Mouse (Mus musculus): ENCODE results near the gene Ccdc62. TPM values are rescaled to one million over a fixed set of nuclear protein-coding genes. Genes with fewer than 3 reads are reported as not detected.

Gene Ccdc62
- polyA plus RNA-seq, 1 experiment from 2014 or later: 4.1 TPM

DNA sequence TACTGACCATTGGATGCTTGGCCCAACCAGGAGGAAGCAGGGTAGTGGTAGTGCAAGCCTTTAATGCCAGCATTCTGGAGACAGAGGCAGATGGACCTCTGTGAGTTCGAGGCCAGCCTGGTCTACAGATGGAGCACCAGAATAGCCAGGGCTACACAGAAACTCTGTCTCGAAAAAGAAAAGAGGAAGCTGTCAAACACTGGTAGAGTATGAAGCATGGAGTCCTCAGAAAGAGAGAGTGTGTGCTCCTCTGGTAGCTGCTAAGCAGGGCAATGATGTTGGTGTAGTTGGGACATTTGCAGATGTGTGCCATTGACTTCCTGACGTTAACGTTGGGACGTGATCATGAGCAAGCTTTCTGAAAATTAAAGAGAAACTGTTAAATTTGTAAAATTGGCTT is 8.0 kb downstream of the Ccdc62 start:
- ATAC-seq (ENCODE audit: low read depth) (no peak), DNase-seq (no peak)
- Histone ChIP-seq H3K9ac (no peak overlapping the region), H3K4me2 (no peak overlapping the region), H3K4me3 (replicated peaks) (no peak overlapping the region), H3K27me3 (no peaks in the 10 kb centered on the region), H3K27ac (no peak overlapping the region), H3K4me1 (replicated peaks) (peaks cover 25% of the 10 kb centered on the region), H3K9me3 (replicated peaks) (no peaks in the 10 kb centered on the region), H3K36me3 (peaks cover 3% of the 10 kb centered on the region; the same call in 1 of the 2 replicates)
- 53% methylated on average over 5 of the region's 5 CpGs for WGBS (ENCODE audit: insufficient replicate concordance)

GRCm38 (mm10) chr5:123946546-123946945 is 16.1 kb downstream of the Ccdc62 start:
- Histone ChIP-seq H3K4me2 (no peak overlapping the region), H3K27me3 (no peaks in the 10 kb centered on the region), H3K36me3 (no peaks in the 10 kb centered on the region), H3K27ac (no peak overlapping the region), H3K4me1 (replicated peaks) (no peaks in the 10 kb centered on the region), H3K9me3 (replicated peaks) (no peaks in the 10 kb centered on the region), H3K9ac (no peak overlapping the region), H3K4me3 (replicated peaks) (no peak overlapping the region)
- DNase-seq (no peak), ATAC-seq (ENCODE audit: low read depth) (no peak)
- WGBS (ENCODE audit: insufficient replicate concordance): 78% methylated on average over 4 of the region's 4 CpGs

GRCm38 (mm10) chr5:123947041-123947761 is 16.7 kb downstream of the Ccdc62 start:
- WGBS (ENCODE audit: insufficient replicate concordance): 48% methylated on average over 7 of the region's 7 CpGs
- Histone ChIP-seq H3K4me1 (replicated peaks) (no peaks in the 10 kb centered on the region), H3K4me3 (replicated peaks) (no peak overlapping the region), H3K9me3 (replicated peaks) (no peaks in the 10 kb centered on the region), H3K27ac (no peak overlapping the region), H3K4me2 (no peak overlapping the region), H3K27me3 (no peaks in the 10 kb centered on the region), H3K9ac (no peak overlapping the region), H3K36me3 (no peaks in the 10 kb centered on the region)
- DNase-seq: no peak
- no peak for ATAC-seq (ENCODE audit: low read depth)

DNA sequence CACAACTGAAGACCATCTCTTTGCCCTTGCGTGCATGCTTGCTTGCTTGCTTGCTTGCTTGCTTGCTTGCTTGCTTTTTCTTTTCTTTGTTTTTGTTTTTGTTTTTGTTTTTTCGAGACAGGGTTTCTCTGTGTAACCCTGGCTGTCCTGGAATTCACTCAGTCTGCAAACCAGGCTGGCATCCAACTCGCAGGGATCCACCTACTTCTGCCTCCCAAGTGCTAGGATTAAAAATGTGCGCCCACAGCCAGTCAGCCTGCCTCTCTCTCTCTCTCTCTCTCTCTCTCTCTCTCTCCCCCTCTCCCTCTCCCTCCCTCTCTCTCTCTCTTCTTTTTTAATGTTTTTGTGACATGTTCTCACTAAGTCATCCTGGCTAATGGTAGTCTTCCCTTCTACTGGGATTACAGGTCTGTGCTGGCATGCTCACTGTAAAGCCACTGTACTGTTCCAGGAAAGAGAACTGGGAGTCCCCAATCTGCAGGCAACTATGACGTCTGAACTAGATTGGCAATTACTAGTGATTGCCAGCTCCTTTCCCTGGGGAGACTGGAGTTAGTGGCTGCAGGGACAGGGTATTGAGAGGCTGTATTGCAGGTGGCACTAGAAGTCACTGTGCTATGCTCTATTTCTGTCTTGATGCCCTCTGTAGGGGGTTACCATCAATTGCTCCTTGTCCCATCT is 22.0 kb downstream of the Ccdc62 start:
- no peak for DNase-seq
- H3K4me2 ChIP-seq: no peak overlapping the region

GRCm38 (mm10) chr5:123957213-123957612 is 26.7 kb downstream of the Ccdc62 start:
- no peak overlapping the region for H3K9ac ChIP-seq
- peaks cover 6% of the 10 kb centered on the region for H3K4me1 ChIP-seq (replicated peaks)
- no peak overlapping the region for H3K4me3 ChIP-seq (replicated peaks)
- H3K9me3 ChIP-seq (replicated peaks): no peaks in the 10 kb centered on the region
- H3K27ac ChIP-seq: no peak overlapping the region
- no peak for ATAC-seq (ENCODE audit: low read depth)
- H3K36me3 ChIP-seq: no peaks in the 10 kb centered on the region
- H3K27me3 ChIP-seq: no peaks in the 10 kb centered on the region
- DNase-seq: no peak
- H3K4me2 ChIP-seq: no peak overlapping the region
- WGBS (ENCODE audit: insufficient replicate concordance): 81% methylated on average over 8 of the region's 8 CpGs

More for the DNA sequence above, 22.0 kb downstream of the Ccdc62 start:
- Histone ChIP-seq H3K4me1 (replicated peaks) (peaks cover 6% of the 10 kb centered on the region), H3K4me3 (replicated peaks) (no peak overlapping the region), H3K9me3 (replicated peaks) (no peaks in the 10 kb centered on the region), H3K9ac (no peak overlapping the region), H3K36me3 (no peaks in the 10 kb centered on the region), H3K27ac (no peak overlapping the region), H3K27me3 (no peaks in the 10 kb centered on the region)
- 53% methylated on average over 5 of the region's 5 CpGs for WGBS (ENCODE audit: insufficient replicate concordance)
- ATAC-seq (ENCODE audit: low read depth): no peak

GRCm38 (mm10) chr5:123959018-123959417 is 28.5 kb downstream of the Ccdc62 start:
- H3K4me1 ChIP-seq (replicated peaks): peaks cover 7% of the 10 kb centered on the region
- 71% methylated on average over 3 of the region's 3 CpGs for WGBS (ENCODE audit: insufficient replicate concordance)
- no peak overlapping the region for H3K9ac ChIP-seq
- H3K4me3 ChIP-seq (replicated peaks): no peak overlapping the region
- DNase-seq: no peak
- ATAC-seq (ENCODE audit: low read depth): no peak
- H3K36me3 ChIP-seq: no peaks in the 10 kb centered on the region
- H3K9me3 ChIP-seq (replicated peaks): no peaks in the 10 kb centered on the region
- H3K27me3 ChIP-seq: no peaks in the 10 kb centered on the region
- H3K27ac ChIP-seq: no peak overlapping the region
- H3K4me2 ChIP-seq: no peak overlapping the region

DNA sequence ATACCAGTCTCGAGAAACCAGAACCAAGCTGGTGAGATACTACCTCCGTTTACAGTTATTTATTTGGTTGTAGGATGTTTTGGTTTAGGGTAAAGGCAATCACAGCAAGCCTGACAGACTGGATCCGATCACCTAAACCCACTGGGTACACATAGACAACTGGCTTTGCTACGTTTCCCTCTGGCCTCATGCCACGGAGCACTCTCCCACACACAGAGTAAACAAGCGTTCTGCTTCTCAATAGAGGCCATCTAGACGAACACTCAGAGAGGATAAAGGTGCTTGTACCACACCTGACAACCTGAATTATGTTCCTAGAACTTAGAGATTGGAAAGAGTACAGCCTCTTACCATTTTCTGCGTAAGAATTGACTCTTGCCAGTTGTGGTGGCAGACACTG is 29.6 kb downstream of the Ccdc62 start:
- WGBS (ENCODE audit: insufficient replicate concordance): 66% methylated on average over 8 of the region's 8 CpGs
- DNase-seq (no peak), ATAC-seq (ENCODE audit: low read depth) (no peak)
- Histone ChIP-seq H3K4me3 (replicated peaks) (no peak overlapping the region), H3K27ac (no peak overlapping the region), H3K9ac (no peak overlapping the region), H3K4me1 (replicated peaks) (peaks cover 8% of the 10 kb centered on the region; the same call in 1 of the 2 replicates), H3K9me3 (replicated peaks) (no peaks in the 10 kb centered on the region), H3K36me3 (no peaks in the 10 kb centered on the region), H3K4me2 (no peak overlapping the region), H3K27me3 (no peaks in the 10 kb centered on the region)

DNA sequence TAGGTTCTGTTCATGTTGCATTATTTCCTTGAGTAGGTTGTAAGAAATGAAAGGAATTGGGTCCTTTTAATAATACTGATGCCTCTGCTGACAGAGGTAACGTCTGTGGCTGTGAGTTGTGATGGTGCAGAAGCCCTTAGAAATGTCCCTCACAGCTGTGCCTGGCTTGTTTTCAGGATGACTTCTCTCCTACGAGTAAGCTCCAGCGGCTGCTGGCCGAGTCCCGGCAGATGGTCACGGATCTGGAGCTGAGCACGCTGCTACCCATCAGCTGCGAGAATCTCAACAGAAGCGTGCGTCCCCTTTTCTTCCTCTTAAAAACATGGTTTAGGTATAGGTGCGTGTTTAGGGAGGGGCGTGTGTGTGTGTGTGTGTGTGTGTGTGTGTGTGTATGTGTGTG is 30.6 kb downstream of the Ccdc62 start:
- Histone ChIP-seq H3K9me3 (replicated peaks) (no peaks in the 10 kb centered on the region), H3K9ac (no peak overlapping the region), H3K27ac (no peak overlapping the region), H3K4me2 (no peak overlapping the region), H3K36me3 (no peaks in the 10 kb centered on the region), H3K27me3 (no peaks in the 10 kb centered on the region), H3K4me1 (replicated peaks) (peaks cover 9% of the 10 kb centered on the region; the same call in 1 of the 2 replicates), H3K4me3 (replicated peaks) (no peak overlapping the region)
- DNase-seq (no peak), ATAC-seq (ENCODE audit: low read depth) (no peak)
- 81% methylated on average over 12 of the region's 12 CpGs for WGBS (ENCODE audit: insufficient replicate concordance)

- WGBS (ENCODE audit: insufficient replicate concordance): 83% methylated on average over 4 of the region's 4 CpGs
- H3K36me3 ChIP-seq: no peaks in the 10 kb centered on the region
- H3K27ac ChIP-seq: no peak overlapping the region
- no peaks in the 10 kb centered on the region for H3K27me3 ChIP-seq
- no peaks in the 10 kb centered on the region for H3K9me3 ChIP-seq (replicated peaks)
- DNase-seq: no peak
- H3K4me2 ChIP-seq: no peak overlapping the region
- no peak for ATAC-seq (ENCODE audit: low read depth)
- H3K4me1 ChIP-seq (replicated peaks): peaks cover 11% of the 10 kb centered on the region; the same call in 1 of the 2 replicates
- H3K9ac ChIP-seq: no peak overlapping the region
- no peak overlapping the region for H3K4me3 ChIP-seq (replicated peaks)
Measured at GRCm38 (mm10) chr5:123964208-123964607, 33.7 kb downstream of the Ccdc62 start.

DNA sequence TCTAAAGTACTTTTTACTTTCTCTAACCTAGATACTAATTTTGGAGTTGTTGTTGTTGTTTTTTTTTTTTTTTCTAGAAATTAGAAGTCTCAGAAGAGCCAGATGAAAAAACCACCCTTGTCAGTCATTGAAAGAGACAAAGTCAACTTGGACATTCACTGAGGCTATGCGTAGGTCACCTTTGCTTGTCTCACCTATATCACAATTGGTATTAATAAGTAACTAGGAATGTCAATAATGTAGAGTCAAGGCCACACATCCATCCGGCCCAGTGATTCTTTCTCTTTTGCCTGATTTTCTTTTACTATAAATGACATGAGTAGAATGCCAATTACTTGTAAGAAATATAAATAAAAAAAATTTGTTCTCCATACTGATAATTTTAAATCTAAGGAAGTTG is 36.3 kb downstream of the Ccdc62 start:
- Histone ChIP-seq H3K4me1 (replicated peaks) (peaks cover 11% of the 10 kb centered on the region; the same call in 1 of the 2 replicates), H3K9me3 (replicated peaks) (no peaks in the 10 kb centered on the region), H3K27me3 (peaks cover 6% of the 10 kb centered on the region; the same call in 1 of the 2 replicates), H3K9ac (no peak overlapping the region), H3K4me2 (no peak overlapping the region), H3K27ac (no peak overlapping the region; the same call in 1 of the 2 replicates), H3K4me3 (replicated peaks) (no peak overlapping the region), H3K36me3 (no peaks in the 10 kb centered on the region)
- ATAC-seq (ENCODE audit: low read depth) (no peak), DNase-seq (no peak)
- WGBS (ENCODE audit: insufficient replicate concordance): 66% methylated on average over 2 of the region's 2 CpGs

- DNase-seq (no peak), ATAC-seq (ENCODE audit: low read depth) (no peak)
- Histone ChIP-seq H3K4me1 (replicated peaks) (peaks cover 15% of the 10 kb centered on the region), H3K4me2 (no peak overlapping the region), H3K4me3 (replicated peaks) (no peak overlapping the region), H3K27me3 (peaks cover 22% of the 10 kb centered on the region), H3K27ac (no peak overlapping the region), H3K36me3 (no peaks in the 10 kb centered on the region), H3K9me3 (replicated peaks) (no peaks in the 10 kb centered on the region), H3K9ac (no peak overlapping the region)
- 70% methylated on average over 5 of the region's 5 CpGs for WGBS (ENCODE audit: insufficient replicate concordance)
Measured at GRCm38 (mm10) chr5:123968468-123968867, 38.0 kb downstream of the Ccdc62 start.

DNA sequence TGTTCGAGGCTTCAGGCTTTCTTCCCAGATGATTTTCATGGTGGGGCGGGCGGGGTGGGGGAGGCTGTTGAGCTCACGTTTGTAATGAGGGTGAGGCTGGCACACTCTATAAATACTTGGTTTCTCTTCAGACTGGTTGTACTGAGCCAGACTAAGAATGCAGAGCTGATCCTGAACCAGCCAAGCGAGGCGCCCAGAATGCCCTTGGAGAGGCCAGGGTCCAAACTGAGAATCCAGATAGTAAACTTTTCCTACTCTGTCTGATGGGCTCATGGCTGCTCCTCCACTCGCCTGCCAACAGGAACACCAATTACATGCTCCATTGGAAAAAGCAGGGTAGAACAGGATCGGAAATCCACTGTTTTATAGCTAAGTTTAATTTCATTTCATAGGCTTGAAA is 38.7 kb downstream of the Ccdc62 start:
- peaks cover 29% of the 10 kb centered on the region for H3K27me3 ChIP-seq
- no peak overlapping the region for H3K4me3 ChIP-seq (replicated peaks)
- no peaks in the 10 kb centered on the region for H3K36me3 ChIP-seq
- no peak overlapping the region for H3K4me2 ChIP-seq
- no peak for ATAC-seq (ENCODE audit: low read depth)
- no peaks in the 10 kb centered on the region for H3K9me3 ChIP-seq (replicated peaks)
- DNase-seq: no peak
- no peak overlapping the region for H3K9ac ChIP-seq
- 76% methylated on average over 8 of the region's 8 CpGs for WGBS (ENCODE audit: insufficient replicate concordance)
- H3K27ac ChIP-seq: no peak overlapping the region
- H3K4me1 ChIP-seq (replicated peaks): peaks cover 18% of the 10 kb centered on the region
